Mouse (Mus musculus) lung, postnatal 36 days (tissue): ENCODE results near the gene Cenpm.
A peak's percentile ranks its signal among the peaks of the same experiment; 100 is the strongest.

ENCODE experiments used
- DNase-seq: peaks from one replicate; pipeline ENCODE4 v3.0.0; 2022; ENCODE audit warnings: mixed read lengths

Gene Cenpm

DNA sequence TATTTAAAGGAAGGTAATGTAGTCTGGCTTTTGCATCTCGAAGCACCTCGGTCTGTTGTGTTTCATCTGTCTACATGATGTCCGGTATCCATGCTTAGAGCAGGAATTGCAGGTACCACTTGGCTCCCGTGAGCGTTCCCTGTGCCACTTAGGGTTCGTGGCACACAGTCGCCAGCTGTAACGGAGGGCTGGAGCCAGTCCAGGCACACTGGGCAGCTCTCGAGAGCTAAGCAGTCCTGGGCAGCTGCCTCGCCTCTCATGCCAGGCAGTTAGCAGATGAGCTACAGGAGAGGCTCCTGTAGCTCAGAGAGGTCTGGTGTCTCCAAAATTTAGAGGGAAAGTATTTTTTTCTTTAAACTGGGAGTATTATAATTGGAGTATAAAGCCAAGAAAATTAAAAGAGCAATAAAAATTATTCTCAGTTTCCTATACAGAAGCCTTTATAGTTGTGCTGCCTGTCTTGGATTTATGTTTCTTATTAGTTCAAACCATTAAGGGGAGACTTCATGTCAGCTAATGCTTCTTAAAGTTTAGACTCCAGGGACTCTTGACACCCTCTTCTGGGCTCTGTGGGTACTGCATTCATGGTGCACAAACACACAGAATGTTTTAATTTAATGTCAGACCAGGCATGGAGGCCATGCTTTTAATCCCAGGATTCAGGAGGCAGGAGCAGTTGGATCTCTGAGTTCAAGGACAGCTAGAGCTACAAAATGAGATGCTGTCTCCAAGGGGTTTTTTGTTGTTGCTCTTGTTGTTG lies 55.9 kb downstream of the Cenpm start:
- peak; percentile 66 for DNase-seq

GRCm38 (mm10) chr15:82187924-82188323 lies 56.6 kb downstream of the Cenpm start:
- no peak for DNase-seq

- DNase-seq, result no peak
Observed at GRCm38 (mm10) chr15:82187401-82187800, 57.1 kb downstream of the Cenpm start.

DNA sequence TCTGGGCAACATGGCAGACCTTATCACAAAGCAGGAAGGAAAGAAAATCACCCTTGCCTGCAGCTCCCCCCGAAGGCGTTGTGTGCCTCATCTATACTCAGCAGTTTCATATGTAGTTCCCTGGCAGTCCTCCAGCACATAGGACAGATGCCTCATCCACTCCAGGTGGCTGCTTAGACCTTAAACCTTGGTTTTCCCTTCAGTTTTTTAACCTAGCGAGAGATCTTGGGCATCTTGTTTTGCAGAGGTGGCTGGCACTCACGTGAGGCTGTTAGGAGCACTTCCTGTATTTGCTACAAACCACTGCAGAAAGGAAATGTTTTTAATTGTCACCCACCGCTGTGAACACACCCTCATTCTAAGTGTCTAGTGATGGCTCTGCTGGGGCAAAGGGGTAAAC lies 57.6 kb downstream of the Cenpm start:
- DNase-seq, result no peak

- no peak for DNase-seq
Observed at GRCm38 (mm10) chr15:82186131-82186530, 58.4 kb downstream of the Cenpm start.

GRCm38 (mm10) chr15:82185062-82185783 lies 59.3 kb downstream of the Cenpm start:
- DNase-seq, result no peak

DNA sequence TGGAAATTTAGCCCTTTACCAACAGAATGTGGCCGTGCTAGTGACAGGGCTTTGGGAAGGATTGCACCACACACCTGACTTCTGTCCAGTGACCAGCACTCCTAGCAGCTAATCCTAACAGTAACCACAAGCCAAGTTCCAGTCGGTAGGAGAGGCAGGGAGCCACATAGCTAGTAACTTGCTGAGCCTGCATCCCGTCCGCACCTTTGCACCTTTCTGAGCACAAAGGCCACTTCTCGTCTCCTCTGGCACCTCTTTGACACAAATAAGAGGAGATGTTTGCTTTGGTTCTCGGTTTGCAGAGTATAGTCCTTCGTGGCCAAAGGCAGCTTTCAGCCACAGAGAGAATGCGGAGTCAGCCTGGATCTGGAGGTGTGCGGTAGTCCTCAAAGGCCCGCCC lies 59.9 kb downstream of the Cenpm start:
- DNase-seq, result no peak

GRCm38 (mm10) chr15:82184183-82184582 lies 60.4 kb downstream of the Cenpm start:
- DNase-seq, result no peak
